Mouse (Mus musculus): ENCODE measurements around the gene Onecut1. TPM values are rescaled to one million over a fixed set of nuclear protein-coding genes. Genes with fewer than 3 reads are reported as not detected.

Gene Onecut1
- total RNA-seq (2023) = not detected in 2 replicates

GRCm38 (mm10) chr9:74861561-74861980 lies at the start of gene Onecut1:
Gene Onecut1 (plus strand): TSS chr9:74861921.

Other genes with a start within 250 kb of the Onecut1 start
- gene Fam214a, start 91.0 kb downstream of the Onecut1 start, total RNA-seq (2023) = 23.2 and 25.9 TPM in 2 replicates
- gene Arpp19, start 175.7 kb downstream of the Onecut1 start, total RNA-seq (2023) = 104 and 112 TPM in 2 replicates
- gene Myo5a, start 209.1 kb downstream of the Onecut1 start, total RNA-seq (2023) = 114 and 171 TPM in 2 replicates

Data from neutrophil, adult 65 days (primary cell).